Mouse (Mus musculus): ENCODE measurements around the gene Dock1. TPM values are rescaled to one million over a fixed set of nuclear protein-coding genes. Genes with fewer than 3 reads are reported as not detected.

Dock1 gene
- polyA plus RNA-seq, 1 experiment, result 19.6 TPM

- WGBS, result 90% methylated on average over 14 of the region's 14 CpGs
- peak overlapping the region; percentile 76 for H3K4me3 ChIP-seq (ENCODE audit: insufficient read depth, low read depth, low read length)
- TF ChIP-seq POLR2A (IDR thresholded peaks at IDR 0.05; ENCODE audit: low read depth, low read length), result no peak
- no peak for TF ChIP-seq CTCF (conservative IDR thresholded peaks at IDR 0.05; ENCODE audit: insufficient read depth, insufficient read length, low read depth, low read length)
- no peak for DNase-seq
- no peaks in the 10 kb centered on the region for H3K27me3 ChIP-seq (replicated peaks; ENCODE audit: control insufficient read depth, insufficient read depth, low read length)
- H3K4me1 ChIP-seq (ENCODE audit: control insufficient read depth, insufficient read depth, low read length), result peaks cover 24% of the 10 kb centered on the region
- peak overlapping the region; percentile 49 for H3K27ac ChIP-seq (ENCODE audit: insufficient read depth, low read depth, low read length)
- no peaks in the 10 kb centered on the region for H3K36me3 ChIP-seq (ENCODE audit: control insufficient read depth, insufficient read depth, low read length)
Measured at GRCm38 (mm10) chr7:134669474-134670311, 761 bp upstream of the Dock1 start.

- peak overlapping the region; percentile 36 for H3K27ac ChIP-seq (ENCODE audit: insufficient read depth, low read depth, low read length)
- TF ChIP-seq POLR2A (IDR thresholded peaks at IDR 0.05; ENCODE audit: low read depth, low read length) (no peak), CTCF (conservative IDR thresholded peaks at IDR 0.05; ENCODE audit: insufficient read depth, insufficient read length, low read depth, low read length) (no peak)
Measured at GRCm38 (mm10) chr7:134671003-134671461, 578 bp downstream of the Dock1 start.

GRCm38 (mm10) chr7:134671467-134671901 lies 1.0 kb downstream of the Dock1 start:
- Histone ChIP-seq H3K27me3 (replicated peaks; ENCODE audit: control insufficient read depth, insufficient read depth, low read length) (no peaks in the 10 kb centered on the region), H3K4me3 (ENCODE audit: insufficient read depth, low read depth, low read length) (peak overlapping the region; percentile 76), H3K4me1 (ENCODE audit: control insufficient read depth, insufficient read depth, low read length) (peaks cover 24% of the 10 kb centered on the region), H3K27ac (ENCODE audit: insufficient read depth, low read depth, low read length) (peak overlapping the region; percentile 36), H3K36me3 (ENCODE audit: control insufficient read depth, insufficient read depth, low read length) (no peaks in the 10 kb centered on the region)
- TF ChIP-seq CTCF (conservative IDR thresholded peaks at IDR 0.05; ENCODE audit: insufficient read depth, insufficient read length, low read depth, low read length) (no peak), POLR2A (IDR thresholded peaks at IDR 0.05; ENCODE audit: low read depth, low read length) (no peak)
- 5% methylated on average over 7 of the region's 7 CpGs for WGBS
- peak; percentile 59 for DNase-seq

More at GRCm38 (mm10) chr7:134671003-134671461, 578 bp downstream of the Dock1 start:
- Histone ChIP-seq H3K4me3 (ENCODE audit: insufficient read depth, low read depth, low read length) (peak overlapping the region; percentile 76), H3K4me1 (ENCODE audit: control insufficient read depth, insufficient read depth, low read length) (peaks cover 24% of the 10 kb centered on the region), H3K27me3 (replicated peaks; ENCODE audit: control insufficient read depth, insufficient read depth, low read length) (no peaks in the 10 kb centered on the region), H3K36me3 (ENCODE audit: control insufficient read depth, insufficient read depth, low read length) (no peaks in the 10 kb centered on the region)
- WGBS, result 1% methylated on average over 28 of the region's 28 CpGs
- peak; percentile 56 for DNase-seq

- no peaks in the 10 kb centered on the region for H3K36me3 ChIP-seq (ENCODE audit: control insufficient read depth, insufficient read depth, low read length)
- H3K27me3 ChIP-seq (replicated peaks; ENCODE audit: control insufficient read depth, insufficient read depth, low read length), result no peaks in the 10 kb centered on the region
- no peak overlapping the region for H3K27ac ChIP-seq (ENCODE audit: insufficient read depth, low read depth, low read length)
- peaks cover 32% of the 10 kb centered on the region for H3K4me1 ChIP-seq (ENCODE audit: control insufficient read depth, insufficient read depth, low read length)
- no peak overlapping the region for H3K4me3 ChIP-seq (ENCODE audit: insufficient read depth, low read depth, low read length)
- DNase-seq, result no peak
- TF ChIP-seq POLR2A (IDR thresholded peaks at IDR 0.05; ENCODE audit: low read depth, low read length) (no peak), CTCF (conservative IDR thresholded peaks at IDR 0.05; ENCODE audit: insufficient read depth, insufficient read length, low read depth, low read length) (no peak)
- 73% methylated on average over 5 of the region's 5 CpGs for WGBS
Measured at GRCm38 (mm10) chr7:134673135-134673534, 2.7 kb downstream of the Dock1 start.

- DNase-seq, result peak; percentile 85
- Histone ChIP-seq H3K4me1 (ENCODE audit: control insufficient read depth, insufficient read depth, low read length) (peaks cover 33% of the 10 kb centered on the region), H3K36me3 (ENCODE audit: control insufficient read depth, insufficient read depth, low read length) (no peaks in the 10 kb centered on the region), H3K4me3 (ENCODE audit: insufficient read depth, low read depth, low read length) (no peak overlapping the region), H3K27me3 (replicated peaks; ENCODE audit: control insufficient read depth, insufficient read depth, low read length) (no peaks in the 10 kb centered on the region), H3K27ac (ENCODE audit: insufficient read depth, low read depth, low read length) (peak overlapping the region; percentile 62)
- TF ChIP-seq POLR2A (IDR thresholded peaks at IDR 0.05; ENCODE audit: low read depth, low read length), result no peak
- no peak for TF ChIP-seq CTCF (conservative IDR thresholded peaks at IDR 0.05; ENCODE audit: insufficient read depth, insufficient read length, low read depth, low read length)
- 57% methylated on average over 9 of the region's 9 CpGs for WGBS
Measured at GRCm38 (mm10) chr7:134673952-134674351, 3.5 kb downstream of the Dock1 start.

- WGBS, result 21% methylated on average over 4 of the region's 4 CpGs
- TF ChIP-seq CTCF (conservative IDR thresholded peaks at IDR 0.05; ENCODE audit: insufficient read depth, insufficient read length, low read depth, low read length), result no peak
- no peak for TF ChIP-seq POLR2A (IDR thresholded peaks at IDR 0.05; ENCODE audit: low read depth, low read length)
- H3K36me3 ChIP-seq (ENCODE audit: control insufficient read depth, insufficient read depth, low read length), result no peaks in the 10 kb centered on the region
- no peak overlapping the region for H3K4me3 ChIP-seq (ENCODE audit: insufficient read depth, low read depth, low read length)
- H3K27me3 ChIP-seq (replicated peaks; ENCODE audit: control insufficient read depth, insufficient read depth, low read length), result no peaks in the 10 kb centered on the region
- H3K27ac ChIP-seq (ENCODE audit: insufficient read depth, low read depth, low read length), result no peak overlapping the region
- DNase-seq, result no peak
- peaks cover 31% of the 10 kb centered on the region for H3K4me1 ChIP-seq (ENCODE audit: control insufficient read depth, insufficient read depth, low read length)
Measured at GRCm38 (mm10) chr7:134677852-134678251, 7.4 kb downstream of the Dock1 start.
